Mouse (Mus musculus): ENCODE results near the gene Mdfi. TPM values are rescaled to one million over a fixed set of nuclear protein-coding genes. Genes with fewer than 3 reads are reported as not detected.

Gene Mdfi
- 0.47 and 0.84 TPM in 2 replicates for polyA plus RNA-seq (2015; fragmentation: Nextera tagmentation; extraction: Ambion mirVana)

DNA sequence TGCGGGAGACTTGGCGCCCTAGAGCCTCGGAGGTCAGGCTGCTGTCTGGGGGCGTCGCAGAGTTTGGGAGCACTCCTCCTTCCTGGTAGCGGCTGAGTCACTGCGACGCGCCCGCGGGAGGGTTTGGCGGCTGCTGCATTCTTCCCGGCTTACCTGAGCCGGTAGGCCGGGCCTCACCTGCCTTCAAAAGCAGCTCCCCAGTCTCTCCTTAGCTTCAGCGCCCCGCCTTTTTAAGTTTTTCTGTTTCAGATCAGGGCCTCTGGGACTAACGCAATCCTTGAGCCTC lies at the start of gene Mdfi:
TSS of gene Mdfi (minus strand) at position 210 of the 286 bp plus-strand sequence.
- Histone ChIP-seq H3K4me2 (ENCODE audit: low read depth, low read length) (peak within 1 kb of the TSS; percentile 62), H3K27me3 (ENCODE audit: control insufficient read depth, insufficient read depth, low read depth, low read length) (peaks cover 34% of the 10 kb centered on the region), H3K9me3 (replicated peaks; ENCODE audit: control insufficient read depth, low read length) (no peaks in the 10 kb centered on the region), H3K9ac (ENCODE audit: low read depth, low read length) (no peak within 1 kb of the TSS), H3K4me1 (ENCODE audit: control insufficient read depth, low read depth, low read length) (no peaks in the 10 kb centered on the region; the same call in 1 of the 2 replicates), H3K4me3 (ENCODE audit: low read depth, low read length) (peak within 1 kb of the TSS; percentile 53), H3K36me3 (ENCODE audit: control insufficient read depth, insufficient read depth) (no peaks in the 10 kb centered on the region), H3K27ac (ENCODE audit: low read length) (no peak within 1 kb of the TSS)
- WGBS (ENCODE audit: insufficient replicate concordance): 7% methylated on average over 11 of the region's 18 CpGs
- ATAC-seq (ENCODE audit: low read depth): no peak

DNA sequence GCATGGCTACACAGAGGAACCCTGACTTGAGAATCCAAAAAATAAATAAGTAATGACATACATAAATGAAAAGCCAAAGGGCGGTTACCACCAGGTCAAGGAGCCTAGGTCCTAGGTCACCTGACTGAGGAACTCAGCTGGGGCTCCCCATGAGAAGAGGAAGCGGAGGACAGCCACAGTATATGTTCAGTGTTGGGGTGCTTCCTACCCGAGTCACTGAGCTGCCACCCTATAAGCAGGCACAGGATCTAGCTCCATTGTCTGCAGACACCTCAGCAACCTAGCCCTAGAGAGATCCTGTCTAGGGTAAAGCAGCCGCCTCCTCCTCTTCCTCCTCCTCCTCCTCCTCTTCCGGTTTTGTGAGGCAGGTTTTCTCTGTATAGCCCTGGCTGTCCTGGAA lies 48.6 kb upstream of the Mdfi start:
- Histone ChIP-seq H3K27me3 (ENCODE audit: control insufficient read depth, insufficient read depth, low read depth, low read length) (no peaks in the 10 kb centered on the region), H3K27ac (ENCODE audit: low read length) (no peak overlapping the region), H3K9me3 (replicated peaks; ENCODE audit: control insufficient read depth, low read length) (no peaks in the 10 kb centered on the region), H3K4me2 (ENCODE audit: low read depth, low read length) (no peak overlapping the region), H3K4me3 (ENCODE audit: low read depth, low read length) (no peak overlapping the region), H3K4me1 (ENCODE audit: control insufficient read depth, low read depth, low read length) (peaks cover 6% of the 10 kb centered on the region), H3K9ac (ENCODE audit: low read depth, low read length) (no peak overlapping the region), H3K36me3 (ENCODE audit: control insufficient read depth, insufficient read depth) (no peaks in the 10 kb centered on the region)
- 62% methylated on average over 5 of the region's 5 CpGs for WGBS (ENCODE audit: insufficient replicate concordance)
- ATAC-seq (ENCODE audit: low read depth): no peak

DNA sequence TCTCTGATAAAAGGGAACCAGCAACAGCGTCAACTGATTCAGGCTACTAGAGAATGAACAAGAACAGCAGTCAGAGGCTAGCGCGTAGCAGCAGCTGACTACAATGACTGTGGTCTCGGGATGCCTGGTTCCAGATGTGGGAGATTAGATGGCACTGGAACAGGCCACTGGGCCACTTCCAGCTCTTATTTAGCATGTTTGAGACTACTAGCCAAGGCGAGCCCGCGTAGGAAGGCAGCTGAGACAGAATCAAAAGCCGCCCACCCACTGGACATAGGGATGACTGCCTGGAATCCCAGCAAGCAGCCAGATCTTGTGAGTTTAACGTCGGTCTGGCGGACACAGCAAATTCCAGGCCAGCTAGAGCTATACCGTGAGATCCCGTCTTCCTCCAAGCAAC lies 46.8 kb upstream of the Mdfi start:
- no peak for ATAC-seq (ENCODE audit: low read depth)
- H3K27me3 ChIP-seq (ENCODE audit: control insufficient read depth, insufficient read depth, low read depth, low read length): no peaks in the 10 kb centered on the region
- H3K27ac ChIP-seq (ENCODE audit: low read length): no peak overlapping the region
- no peaks in the 10 kb centered on the region for H3K9me3 ChIP-seq (replicated peaks; ENCODE audit: control insufficient read depth, low read length)
- H3K9ac ChIP-seq (ENCODE audit: low read depth, low read length): no peak overlapping the region
- H3K4me3 ChIP-seq (ENCODE audit: low read depth, low read length): no peak overlapping the region
- WGBS (ENCODE audit: insufficient replicate concordance): 79% methylated on average over 13 of the region's 13 CpGs
- H3K36me3 ChIP-seq (ENCODE audit: control insufficient read depth, insufficient read depth): no peaks in the 10 kb centered on the region; the same call in 1 of the 2 replicates
- no peak overlapping the region for H3K4me2 ChIP-seq (ENCODE audit: low read depth, low read length)
- H3K4me1 ChIP-seq (ENCODE audit: control insufficient read depth, low read depth, low read length): no peaks in the 10 kb centered on the region

DNA sequence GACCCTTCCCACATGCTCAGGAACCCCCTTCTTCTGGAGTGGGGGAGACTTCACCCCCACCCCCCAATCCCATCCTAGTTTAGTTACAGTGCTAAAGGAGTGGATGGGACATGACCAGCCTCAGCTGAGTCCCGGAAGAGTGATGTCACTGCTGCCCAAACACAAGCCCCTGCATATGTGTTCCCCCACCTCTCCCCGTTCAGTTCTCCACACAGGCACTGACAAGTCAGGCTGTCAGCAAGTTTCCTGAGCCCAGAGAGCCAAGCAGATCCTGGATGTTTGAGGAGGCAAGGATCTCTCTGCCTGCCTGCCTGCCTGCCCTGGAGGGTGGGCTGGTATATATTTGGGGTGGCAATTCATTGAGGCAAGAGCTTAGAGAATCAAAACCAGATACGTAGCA lies 44.7 kb upstream of the Mdfi start:
- WGBS (ENCODE audit: insufficient replicate concordance): 51% methylated on average over 3 of the region's 3 CpGs
- H3K4me2 ChIP-seq (ENCODE audit: low read depth, low read length): no peak overlapping the region
- no peak overlapping the region for H3K27ac ChIP-seq (ENCODE audit: low read length)
- no peak overlapping the region for H3K4me3 ChIP-seq (ENCODE audit: low read depth, low read length)
- H3K27me3 ChIP-seq (ENCODE audit: control insufficient read depth, insufficient read depth, low read depth, low read length): no peaks in the 10 kb centered on the region
- H3K9ac ChIP-seq (ENCODE audit: low read depth, low read length): no peak overlapping the region
- no peaks in the 10 kb centered on the region for H3K4me1 ChIP-seq (ENCODE audit: control insufficient read depth, low read depth, low read length)
- H3K36me3 ChIP-seq (ENCODE audit: control insufficient read depth, insufficient read depth): no peaks in the 10 kb centered on the region; the same call in 1 of the 2 replicates
- no peaks in the 10 kb centered on the region for H3K9me3 ChIP-seq (replicated peaks; ENCODE audit: control insufficient read depth, low read length)
- no peak for ATAC-seq (ENCODE audit: low read depth)

DNA sequence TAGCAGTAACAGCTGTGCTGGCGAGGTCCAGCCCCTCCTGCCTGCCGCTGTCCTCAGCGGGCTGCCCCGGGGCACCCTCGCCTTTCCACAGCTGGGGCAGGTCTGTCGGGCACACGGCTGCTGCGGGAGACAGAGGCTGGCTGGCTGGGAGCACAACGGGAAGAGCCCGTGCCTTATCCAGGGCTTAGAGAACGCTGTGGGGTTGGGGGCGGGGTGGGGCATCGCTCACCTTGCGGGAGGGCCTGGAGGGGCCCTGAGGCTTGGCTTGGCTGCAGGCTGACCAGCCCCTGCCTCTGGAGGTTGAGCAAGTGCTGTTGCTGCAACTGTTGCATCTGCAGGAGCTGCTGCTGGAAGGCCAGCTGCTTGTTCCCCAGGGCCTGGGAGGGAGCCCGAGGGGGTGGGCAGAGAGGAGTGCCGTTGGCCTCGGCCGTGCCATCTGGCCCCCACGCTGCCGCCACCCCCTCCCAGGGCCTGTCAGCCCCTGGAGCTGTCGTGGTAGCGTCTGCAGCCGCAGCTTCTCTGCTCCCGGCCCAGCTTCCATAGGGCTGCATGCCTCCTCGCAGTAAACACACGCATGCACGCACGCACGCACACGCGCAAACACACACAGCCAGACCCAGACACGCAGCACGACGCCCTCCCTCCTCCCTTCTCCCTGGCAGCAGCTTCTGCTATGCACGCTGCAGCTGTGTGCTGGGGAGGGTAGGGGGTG lies 44.0 kb upstream of the Mdfi start:
- peaks cover 4% of the 10 kb centered on the region; the same call in 1 of the 2 replicates for H3K4me1 ChIP-seq (ENCODE audit: control insufficient read depth, low read depth, low read length)
- WGBS (ENCODE audit: insufficient replicate concordance): 64% methylated on average over 35 of the region's 35 CpGs
- no peak overlapping the region for H3K27ac ChIP-seq (ENCODE audit: low read length)
- 0 out of 2 replicates have a peak overlapping the region, but pooled peaks have one; percentile 3 for H3K4me2 ChIP-seq (ENCODE audit: low read depth, low read length)
- H3K27me3 ChIP-seq (ENCODE audit: control insufficient read depth, insufficient read depth, low read depth, low read length): no peaks in the 10 kb centered on the region
- no peak overlapping the region for H3K9ac ChIP-seq (ENCODE audit: low read depth, low read length)
- no peaks in the 10 kb centered on the region; the same call in 1 of the 2 replicates for H3K36me3 ChIP-seq (ENCODE audit: control insufficient read depth, insufficient read depth)
- 0 out of 2 replicates have a peak overlapping the region, but pooled peaks have one; percentile 2 for H3K4me3 ChIP-seq (ENCODE audit: low read depth, low read length)
- H3K9me3 ChIP-seq (replicated peaks; ENCODE audit: control insufficient read depth, low read length): no peaks in the 10 kb centered on the region
- ATAC-seq (ENCODE audit: low read depth): no peak; the same call in 1 of the 2 replicates

DNA sequence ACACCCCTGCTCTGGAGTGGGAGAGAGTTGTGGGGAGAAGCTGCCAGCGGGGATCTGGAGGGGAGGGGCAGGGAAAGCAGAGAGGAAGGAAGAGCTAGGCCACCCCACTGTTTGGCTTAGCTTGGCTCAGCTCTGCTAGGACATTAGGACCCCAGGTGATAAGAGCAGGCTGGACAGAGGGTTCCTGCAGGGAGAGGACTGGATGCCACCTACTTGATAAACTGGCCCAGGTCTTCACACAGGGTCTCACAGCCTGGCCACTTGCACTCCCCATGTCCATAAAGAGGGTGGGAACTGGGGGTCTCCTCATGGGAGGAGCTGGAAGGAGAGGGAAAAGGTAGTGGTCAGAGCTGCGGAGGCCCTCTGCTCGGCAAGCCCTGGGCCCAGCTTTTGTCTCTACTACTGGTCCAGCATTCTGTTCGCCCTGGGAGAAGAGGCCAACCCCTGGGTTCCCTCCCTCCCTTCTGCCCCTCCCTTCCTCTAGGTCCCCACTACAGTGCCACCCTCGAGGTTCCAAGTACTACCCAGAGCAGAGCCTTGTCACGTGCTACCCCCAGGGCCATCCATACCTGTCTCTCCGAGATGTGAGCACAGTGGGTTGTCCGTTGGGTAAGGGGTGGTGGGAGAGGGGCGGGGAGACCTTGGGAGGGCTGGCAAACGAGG lies 43.4 kb upstream of the Mdfi start:
- Histone ChIP-seq H3K9ac (ENCODE audit: low read depth, low read length) (no peak overlapping the region), H3K27ac (ENCODE audit: low read length) (no peak overlapping the region), H3K9me3 (replicated peaks; ENCODE audit: control insufficient read depth, low read length) (no peaks in the 10 kb centered on the region), H3K36me3 (ENCODE audit: control insufficient read depth, insufficient read depth) (no peaks in the 10 kb centered on the region; the same call in 1 of the 2 replicates), H3K4me2 (ENCODE audit: low read depth, low read length) (0 out of 2 replicates have a peak overlapping the region, but pooled peaks have one; percentile 3), H3K4me1 (ENCODE audit: control insufficient read depth, low read depth, low read length) (peaks cover 6% of the 10 kb centered on the region), H3K4me3 (ENCODE audit: low read depth, low read length) (no peak overlapping the region), H3K27me3 (ENCODE audit: control insufficient read depth, insufficient read depth, low read depth, low read length) (no peaks in the 10 kb centered on the region)
- WGBS (ENCODE audit: insufficient replicate concordance): 48% methylated on average over 10 of the region's 10 CpGs
- ATAC-seq (ENCODE audit: low read depth): no peak

DNA sequence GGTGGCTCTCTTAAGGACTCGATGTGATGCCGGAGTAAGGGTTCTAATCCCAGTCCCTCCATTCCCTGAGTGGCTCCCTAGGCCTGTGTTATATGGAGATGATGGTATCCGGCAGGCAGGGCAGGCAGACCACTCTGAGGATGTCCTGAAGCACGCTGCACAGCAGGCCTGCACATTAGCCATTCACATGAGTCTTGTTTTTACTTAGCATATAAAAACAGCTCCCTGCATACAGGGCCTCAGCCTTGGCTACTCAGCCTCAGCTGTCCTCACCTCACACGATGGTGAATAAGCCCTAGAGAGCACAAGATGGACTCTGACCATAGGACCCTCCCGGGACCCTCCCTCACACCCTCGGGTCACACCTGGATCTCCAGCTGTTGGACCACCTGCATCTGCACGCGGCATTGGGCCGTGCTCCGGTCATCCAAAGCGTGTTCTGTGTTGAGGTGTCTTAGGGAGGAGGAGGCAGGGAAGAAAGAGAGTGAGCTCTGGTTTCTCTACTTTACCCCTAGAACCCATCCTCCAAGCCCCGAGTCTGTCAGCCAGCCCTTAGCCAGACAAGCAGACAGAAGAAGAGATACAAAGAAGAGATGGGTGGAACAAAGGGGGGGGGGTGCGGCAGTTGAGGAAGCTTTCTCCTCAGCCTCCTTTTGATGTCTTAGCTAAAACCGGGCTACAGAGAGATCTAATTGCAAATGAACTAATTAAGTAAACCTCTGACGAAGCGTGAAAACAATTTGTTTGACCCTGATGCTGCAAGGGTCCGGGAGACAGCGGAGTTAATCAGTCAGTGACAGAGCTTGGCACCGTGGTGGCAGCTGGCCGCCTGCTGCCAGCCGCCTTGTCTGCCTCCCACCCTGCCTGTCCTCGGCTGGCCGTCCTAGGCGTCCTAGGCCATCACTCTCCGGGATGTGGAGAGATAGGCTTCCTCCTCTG lies 42.6 kb upstream of the Mdfi start:
- Histone ChIP-seq H3K9me3 (replicated peaks; ENCODE audit: control insufficient read depth, low read length) (no peaks in the 10 kb centered on the region), H3K9ac (ENCODE audit: low read depth, low read length) (no peak overlapping the region), H3K36me3 (ENCODE audit: control insufficient read depth, insufficient read depth) (peaks cover 3% of the 10 kb centered on the region), H3K4me1 (ENCODE audit: control insufficient read depth, low read depth, low read length) (peaks cover 6% of the 10 kb centered on the region), H3K27me3 (ENCODE audit: control insufficient read depth, insufficient read depth, low read depth, low read length) (no peaks in the 10 kb centered on the region), H3K4me2 (ENCODE audit: low read depth, low read length) (no peak overlapping the region), H3K27ac (ENCODE audit: low read length) (no peak overlapping the region), H3K4me3 (ENCODE audit: low read depth, low read length) (no peak overlapping the region)
- 71% methylated on average over 26 of the region's 26 CpGs for WGBS (ENCODE audit: insufficient replicate concordance)
- ATAC-seq (ENCODE audit: low read depth): no peak

DNA sequence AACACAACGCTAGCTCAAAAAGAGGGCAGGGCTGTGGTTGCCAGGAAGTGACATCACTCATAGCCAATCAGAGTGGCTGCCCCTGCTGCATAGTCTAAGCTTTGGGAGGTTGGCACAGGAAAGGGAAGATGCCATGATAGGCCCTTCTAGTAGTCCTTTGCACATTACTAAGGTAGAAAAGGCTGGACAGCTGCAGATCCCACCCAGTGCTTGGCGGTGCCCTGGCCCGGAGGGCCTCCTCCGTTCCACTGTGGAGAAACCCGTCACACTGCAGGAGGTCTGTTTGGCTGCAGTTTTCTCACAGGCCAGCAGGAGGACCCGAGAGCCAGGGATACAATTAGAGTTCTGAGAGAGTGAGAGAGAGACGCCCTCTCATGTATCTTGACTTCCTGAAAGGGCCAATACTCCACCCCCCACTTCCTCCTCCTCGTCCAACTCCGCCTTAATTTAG lies 38.9 kb upstream of the Mdfi start:
- H3K27ac ChIP-seq (ENCODE audit: low read length): no peak overlapping the region
- 3% methylated on average over 9 of the region's 9 CpGs for WGBS (ENCODE audit: insufficient replicate concordance)
- H3K4me1 ChIP-seq (ENCODE audit: control insufficient read depth, low read depth, low read length): peaks cover 6% of the 10 kb centered on the region
- H3K9ac ChIP-seq (ENCODE audit: low read depth, low read length): no peak overlapping the region
- 0 out of 2 replicates have a peak overlapping the region, but pooled peaks have one; percentile 21 for H3K4me3 ChIP-seq (ENCODE audit: low read depth, low read length)
- H3K9me3 ChIP-seq (replicated peaks; ENCODE audit: control insufficient read depth, low read length): no peaks in the 10 kb centered on the region
- H3K27me3 ChIP-seq (ENCODE audit: control insufficient read depth, insufficient read depth, low read depth, low read length): no peaks in the 10 kb centered on the region
- peaks cover 3% of the 10 kb centered on the region for H3K36me3 ChIP-seq (ENCODE audit: control insufficient read depth, insufficient read depth)
- ATAC-seq (ENCODE audit: low read depth): peak; percentile 55
- H3K4me2 ChIP-seq (ENCODE audit: low read depth, low read length): peak overlapping the region; percentile 40

Data from liver, embryonic 16.5 days (tissue).